Mouse (Mus musculus) embryo, embryonic 11.5 days (tissue): ENCODE data around the gene Ephb1.

ENCODE experiments used
- DNase-seq: peaks from one replicate; pipeline ENCODE4 v3.0.0-alpha.2; 2012; ENCODE audit warnings: low read depth, low spot score

Gene Ephb1

GRCm38 (mm10) chr9:102305432-102306100, 48.9 kb downstream of the Ephb1 start:
- no peak for DNase-seq

- DNase-seq, result no peak
These were observed 49.7 kb downstream of the Ephb1 start for GRCm38 (mm10) chr9:102304796-102305195.

- DNase-seq, result no peak
These were observed 50.6 kb downstream of the Ephb1 start for GRCm38 (mm10) chr9:102303882-102304281.

GRCm38 (mm10) chr9:102300985-102301384, 53.5 kb downstream of the Ephb1 start:
- no peak for DNase-seq

GRCm38 (mm10) chr9:102298741-102299140, 55.8 kb downstream of the Ephb1 start:
- DNase-seq, result no peak

GRCm38 (mm10) chr9:102297986-102298385, 56.5 kb downstream of the Ephb1 start:
- DNase-seq, result no peak

- no peak for DNase-seq
These were observed 57.3 kb downstream of the Ephb1 start for GRCm38 (mm10) chr9:102297176-102297575.

- DNase-seq, result no peak
These were observed 60.9 kb downstream of the Ephb1 start for GRCm38 (mm10) chr9:102293605-102294004.

GRCm38 (mm10) chr9:102291230-102291629, 63.3 kb downstream of the Ephb1 start:
- no peak for DNase-seq

- DNase-seq, result no peak
These were observed 66.1 kb downstream of the Ephb1 start for GRCm38 (mm10) chr9:102288356-102288755.

- no peak for DNase-seq
These were observed 78.6 kb downstream of the Ephb1 start for GRCm38 (mm10) chr9:102275931-102276330.

GRCm38 (mm10) chr9:102274016-102274415, 80.5 kb downstream of the Ephb1 start:
- no peak for DNase-seq

GRCm38 (mm10) chr9:102273469-102273808, 81.1 kb downstream of the Ephb1 start:
- DNase-seq, result no peak

GRCm38 (mm10) chr9:102272731-102273468, 81.6 kb downstream of the Ephb1 start:
- DNase-seq, result no peak

- DNase-seq, result no peak
These were observed 84.0 kb downstream of the Ephb1 start for GRCm38 (mm10) chr9:102270496-102270895.

GRCm38 (mm10) chr9:102267311-102268027, 87.0 kb downstream of the Ephb1 start:
- no peak for DNase-seq

- DNase-seq, result no peak
These were observed 90.7 kb downstream of the Ephb1 start for GRCm38 (mm10) chr9:102263760-102264159.

- DNase-seq, result no peak
These were observed 92.4 kb downstream of the Ephb1 start for GRCm38 (mm10) chr9:102262100-102262501.

- DNase-seq, result no peak
These were observed 93.0 kb downstream of the Ephb1 start for GRCm38 (mm10) chr9:102261511-102261910.

- no peak for DNase-seq
These were observed 98.1 kb downstream of the Ephb1 start for GRCm38 (mm10) chr9:102256407-102256806.

GRCm38 (mm10) chr9:102255803-102256202, 98.7 kb downstream of the Ephb1 start:
- DNase-seq, result no peak

GRCm38 (mm10) chr9:102249124-102249816, 105.2 kb downstream of the Ephb1 start:
- DNase-seq, result no peak
